Comparison of ENCODE assay signal across 22 mouse cellular contexts in the genomic region with DNA sequence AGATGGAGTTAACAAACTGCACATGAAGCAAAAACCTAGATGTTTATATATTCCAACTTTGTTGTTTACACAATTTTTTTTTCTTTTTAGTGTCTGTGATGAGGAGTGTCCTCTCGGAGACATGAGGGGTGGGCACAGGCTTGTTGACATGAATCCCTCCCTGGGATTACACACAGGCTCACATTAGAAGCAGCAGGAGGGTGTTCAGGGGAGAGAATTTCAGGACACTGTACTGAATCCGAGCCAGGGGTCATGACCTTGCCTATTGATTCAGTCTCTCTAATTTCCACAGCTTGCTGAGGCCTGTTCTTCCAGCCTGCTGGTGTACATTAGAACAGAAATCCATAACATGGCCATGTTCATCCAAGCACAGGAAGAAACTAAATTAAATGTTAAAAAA.
DNase-seq lines count a peak whose midpoint lies in the region; ATAC-seq lines count a peak whose summit lies in the region.
"Had no signal": no experiment of that assay in that cellular context is flagged by ENCODE, and none has a peak within 500 bp of the region (broad histone marks: within the 10 kb centered on the region; RNA-seq: fewer than 3 reads in every experiment).

No protein-coding gene starts in this region.

- H3K36me3 ChIP-seq in hindbrain, embryonic 10.5 days = no peaks in the 10 kb centered on the region
- H3K36me3 ChIP-seq in hindbrain, embryonic 16.5 days (ENCODE audit: control insufficient read depth, insufficient read depth, low read length) = no peaks in the 10 kb centered on the region
- no peaks in the 10 kb centered on the region for H3K36me3 ChIP-seq in neural tube, embryonic 11.5 days (ENCODE audit: control insufficient read depth, insufficient read depth, low read length)
- no peaks in the 10 kb centered on the region for H3K36me3 ChIP-seq in lung, embryonic 16.5 days (ENCODE audit: control insufficient read depth, insufficient read depth, low read length)
- H3K36me3 ChIP-seq: forebrain, embryonic 15.5 days; hindbrain, embryonic 15.5 days; liver, embryonic 13.5 days; neural tube, embryonic 15.5 days had no signal

- no peak overlapping the region for H3K9ac ChIP-seq in hindbrain, embryonic 16.5 days (ENCODE audit: low read depth, low read length)
- H3K9ac ChIP-seq in neural tube, embryonic 11.5 days (ENCODE audit: low read length) = no peak overlapping the region
- H3K9ac ChIP-seq in lung, embryonic 16.5 days (ENCODE audit: low read length) = no peak overlapping the region
- H3K9ac ChIP-seq: forebrain, embryonic 15.5 days; hindbrain, embryonic 15.5 days; liver, embryonic 13.5 days; neural tube, embryonic 15.5 days had no signal

- 0 out of 2 replicates have a peak overlapping the region, but pooled peaks have one; percentile 62 for H3K27ac ChIP-seq in hindbrain, embryonic 10.5 days
- no peak overlapping the region for H3K27ac ChIP-seq in hindbrain, embryonic 16.5 days (ENCODE audit: low read depth, low read length)
- no peak overlapping the region for H3K27ac ChIP-seq in neural tube, embryonic 11.5 days (ENCODE audit: low read depth, low read length)
- no peak overlapping the region for H3K27ac ChIP-seq in lung, embryonic 16.5 days (ENCODE audit: low read length)
- H3K27ac ChIP-seq: forebrain, embryonic 15.5 days; hindbrain, embryonic 15.5 days; liver, embryonic 13.5 days; neural tube, embryonic 15.5 days had no signal

- no peaks in the 10 kb centered on the region for H3K9me3 ChIP-seq in hindbrain, embryonic 10.5 days
- H3K9me3 ChIP-seq in hindbrain, embryonic 16.5 days (ENCODE audit: control insufficient read depth, low read length) = no peaks in the 10 kb centered on the region
- no peaks in the 10 kb centered on the region for H3K9me3 ChIP-seq in neural tube, embryonic 11.5 days (ENCODE audit: control insufficient read depth, low read length)
- no peaks in the 10 kb centered on the region for H3K9me3 ChIP-seq in lung, embryonic 16.5 days (ENCODE audit: control insufficient read depth, low read length)
- H3K9me3 ChIP-seq: forebrain, embryonic 15.5 days; hindbrain, embryonic 15.5 days; liver, embryonic 13.5 days; neural tube, embryonic 15.5 days had no signal

- H3K4me3 ChIP-seq in hindbrain, embryonic 10.5 days = no peak overlapping the region
- no peak overlapping the region for H3K4me3 ChIP-seq in hindbrain, embryonic 16.5 days (ENCODE audit: low read length)
- no peak overlapping the region for H3K4me3 ChIP-seq in neural tube, embryonic 11.5 days (ENCODE audit: low read depth, low read length)
- H3K4me3 ChIP-seq in lung, embryonic 16.5 days (ENCODE audit: low read length) = no peak overlapping the region
- H3K4me3 ChIP-seq: erythroblast, embryonic 14.5 days; forebrain, embryonic 15.5 days; hindbrain, embryonic 15.5 days; liver, embryonic 13.5 days; megakaryocyte, embryonic 14.5 days; neural tube, embryonic 15.5 days had no signal

- 15% methylated on average over 2 of the region's 2 CpGs for WGBS in hindbrain, embryonic 10.5 days
- 23% methylated on average over 2 of the region's 2 CpGs for WGBS in hindbrain, embryonic 16.5 days
- WGBS in neural tube, embryonic 11.5 days = 23% methylated on average over 2 of the region's 2 CpGs
- 11% methylated on average over 2 of the region's 2 CpGs for WGBS in lung, embryonic 16.5 days

- intact Hi-C loops in left cerebral cortex, postnatal 14 days (cut with DNase I) = no loop called here

- no peak for ATAC-seq in hindbrain, embryonic 16.5 days
- no peak for ATAC-seq in neural tube, embryonic 11.5 days (ENCODE audit: insufficient read depth, low FRiP score, low TSS enrichment)
- peak; percentile 90 for ATAC-seq in lung, embryonic 16.5 days (ENCODE audit: low read depth)
- ATAC-seq: activated CD4-positive, CD25-positive, alpha-beta regulatory T cell, adult 4 months; forebrain, embryonic 15.5 days had no signal

- H3K27me3 ChIP-seq in hindbrain, embryonic 10.5 days (ENCODE audit: insufficient read depth, poor library complexity, severe bottlenecking) = no peaks in the 10 kb centered on the region
- H3K27me3 ChIP-seq in hindbrain, embryonic 16.5 days (replicated peaks; ENCODE audit: control insufficient read depth, insufficient read depth, low read length) = no peaks in the 10 kb centered on the region
- H3K27me3 ChIP-seq in neural tube, embryonic 11.5 days (ENCODE audit: control insufficient read depth, insufficient read depth, low read length) = no peaks in the 10 kb centered on the region
- no peaks in the 10 kb centered on the region for H3K27me3 ChIP-seq in lung, embryonic 16.5 days (ENCODE audit: control insufficient read depth, insufficient read depth, low read depth, low read length)
- H3K27me3 ChIP-seq: forebrain, embryonic 15.5 days; hindbrain, embryonic 15.5 days; liver, embryonic 13.5 days; megakaryocyte, embryonic 14.5 days; neural tube, embryonic 15.5 days had no signal

- H3K4me2 ChIP-seq in hindbrain, embryonic 16.5 days (ENCODE audit: low read length) = no peak overlapping the region
- H3K4me2 ChIP-seq in neural tube, embryonic 11.5 days (ENCODE audit: low read depth) = no peak overlapping the region
- H3K4me2 ChIP-seq in lung, embryonic 16.5 days (ENCODE audit: low read depth, low read length) = no peak overlapping the region
- H3K4me2 ChIP-seq: forebrain, embryonic 15.5 days; heart, embryonic 11.5 days; hindbrain, embryonic 15.5 days; liver, embryonic 13.5 days; neural tube, embryonic 15.5 days had no signal

- peaks cover 9% of the 10 kb centered on the region for H3K4me1 ChIP-seq in hindbrain, embryonic 10.5 days (replicated peaks)
- no peaks in the 10 kb centered on the region for H3K4me1 ChIP-seq in hindbrain, embryonic 16.5 days (ENCODE audit: control insufficient read depth, insufficient read depth, low read depth, low read length)
- no peaks in the 10 kb centered on the region for H3K4me1 ChIP-seq in neural tube, embryonic 11.5 days (ENCODE audit: control insufficient read depth, insufficient read depth, low read length)
- H3K4me1 ChIP-seq in lung, embryonic 16.5 days (replicated peaks; ENCODE audit: control insufficient read depth, insufficient read depth, low read length) = no peaks in the 10 kb centered on the region
- H3K4me1 ChIP-seq: forebrain, embryonic 15.5 days; hindbrain, embryonic 15.5 days; liver, embryonic 13.5 days; megakaryocyte, embryonic 14.5 days; neural tube, embryonic 15.5 days had no signal

- DNase-seq in hindbrain, embryonic 10.5 days (ENCODE audit: low spot score) = peak; percentile 36
- DNase-seq in neural tube, embryonic 11.5 days (ENCODE audit: low spot score) = peak; percentile 24
- no peak for DNase-seq in neural tube, embryonic 10.5 days (ENCODE audit: extremely low spot score, low spot score)
- no peak for DNase-seq in left cerebral cortex, postnatal 14 days (ENCODE audit: low spot score in 2 of 2)
- DNase-seq in urinary bladder, postnatal 25 days (ENCODE audit: low spot score) = no peak
- no peak for DNase-seq in thymus, postnatal 0 days (ENCODE audit: low spot score)
- DNase-seq: cerebellum, adult 9-10 months; gastrocnemius, postnatal 36 days; heart, postnatal 14 days; kidney, adult 8-10 months; liver, embryonic 13.5 days; right cerebral cortex, postnatal 4 days; thymus, postnatal 4 days had no signal

Comparison
In these comparisons a context has a peak if more than half of its experiments do, and no peak if none do; other contexts are left out.
1. DNase-seq: peak in hindbrain, embryonic 10.5 days (single experiment) and neural tube, embryonic 11.5 days (single experiment); none in neural tube, embryonic 10.5 days (single experiment), left cerebral cortex, postnatal 14 days (0 of 2), urinary bladder, postnatal 25 days (single experiment) and thymus, postnatal 0 days (single experiment).